Mouse (Mus musculus): ENCODE data around the gene Atp5e. TPM values are rescaled to one million over a fixed set of nuclear protein-coding genes. Genes with fewer than 3 reads are reported as not detected.
A peak's percentile ranks its signal among the peaks of the same experiment; 100 is the strongest.

The Atp5e gene
- polyA plus RNA-seq, 1 experiment from 2014 or later = 761 TPM

DNA sequence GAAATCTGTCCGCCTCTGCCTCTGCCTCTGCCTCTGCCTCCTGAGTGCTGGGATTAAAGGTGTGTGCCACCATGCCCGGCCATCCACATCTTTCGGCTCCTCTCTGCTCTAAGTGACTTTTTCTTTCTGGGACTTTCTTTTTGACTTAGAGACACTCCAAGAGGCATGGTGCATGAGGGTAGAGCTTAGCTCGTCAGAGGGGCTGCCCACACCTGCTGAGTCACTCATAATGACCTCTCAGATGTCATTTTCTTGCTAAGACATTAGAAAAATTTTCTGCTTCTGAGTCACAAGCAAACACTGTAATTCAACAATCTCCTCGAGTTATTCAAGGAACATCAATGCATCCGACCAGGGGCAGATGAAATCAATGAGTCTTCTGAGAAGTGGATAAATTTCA is 18.9 kb downstream of the Atp5e start:
- Histone ChIP-seq H3K36me3 (no peaks in the 10 kb centered on the region), H3K27me3 (no peaks in the 10 kb centered on the region), H3K4me3 (no peak overlapping the region), H3K9ac (no peak overlapping the region), H3K4me2 (no peak overlapping the region), H3K9me3 (no peaks in the 10 kb centered on the region), H3K27ac (no peak overlapping the region), H3K4me1 (peaks cover 20% of the 10 kb centered on the region)
- WGBS = 64% methylated on average over 6 of the region's 6 CpGs
- ATAC-seq (ENCODE audit: borderline replicate concordance, extremely low read depth, low FRiP score, low TSS enrichment) = no peak

DNA sequence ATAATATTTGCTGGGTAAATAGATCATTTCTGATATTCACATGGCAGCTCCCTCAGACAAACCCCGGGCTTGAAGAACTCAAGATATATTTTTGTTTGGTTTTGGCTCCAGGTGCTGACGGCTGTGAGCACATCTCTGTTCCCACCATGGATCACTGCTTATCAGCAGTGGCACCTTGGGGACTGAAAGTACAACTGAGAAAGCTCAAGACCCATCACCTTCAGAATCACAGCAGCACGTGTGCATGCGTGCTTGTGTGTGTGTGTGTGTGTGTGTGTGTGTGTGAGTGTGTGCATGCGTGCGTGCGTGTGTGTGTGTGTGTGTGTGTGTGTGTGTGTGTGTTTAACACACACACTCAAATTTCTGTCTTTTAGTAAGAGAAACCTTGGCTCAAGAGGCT is 19.5 kb downstream of the Atp5e start:
- Histone ChIP-seq H3K4me3 (no peak overlapping the region), H3K27me3 (no peaks in the 10 kb centered on the region), H3K27ac (no peak overlapping the region), H3K4me2 (no peak overlapping the region), H3K9ac (no peak overlapping the region), H3K36me3 (no peaks in the 10 kb centered on the region), H3K9me3 (no peaks in the 10 kb centered on the region), H3K4me1 (peaks cover 20% of the 10 kb centered on the region)
- ATAC-seq (ENCODE audit: borderline replicate concordance, extremely low read depth, low FRiP score, low TSS enrichment) = no peak
- WGBS = 67% methylated on average over 7 of the region's 7 CpGs

DNA sequence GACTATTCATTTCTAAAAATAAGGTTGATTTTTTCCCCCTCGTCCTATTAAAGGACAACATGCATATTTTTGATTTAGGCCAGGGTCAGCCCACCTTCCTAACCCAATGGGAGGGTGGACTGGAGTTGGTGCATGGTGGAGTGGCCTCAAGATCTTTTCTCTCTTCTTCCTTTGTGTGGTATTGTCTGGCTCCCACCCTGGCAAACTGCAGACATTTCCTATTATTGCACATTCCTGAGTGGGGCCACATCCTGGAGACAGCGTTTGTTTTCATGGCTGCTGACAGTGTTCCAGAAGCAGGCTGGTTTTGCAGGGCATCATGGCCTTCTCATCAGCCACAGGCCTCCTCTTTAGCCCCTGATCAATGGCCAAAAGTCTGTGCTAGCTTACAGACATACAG is 20.9 kb downstream of the Atp5e start:
- no peaks in the 10 kb centered on the region for H3K27me3 ChIP-seq
- no peak for ATAC-seq (ENCODE audit: borderline replicate concordance, extremely low read depth, low FRiP score, low TSS enrichment)
- H3K36me3 ChIP-seq = no peaks in the 10 kb centered on the region
- no peak overlapping the region for H3K9ac ChIP-seq
- WGBS = 20% methylated on average over 2 of the region's 2 CpGs
- no peak overlapping the region for H3K4me3 ChIP-seq
- H3K4me2 ChIP-seq = no peak overlapping the region
- H3K4me1 ChIP-seq = peaks cover 29% of the 10 kb centered on the region
- no peaks in the 10 kb centered on the region for H3K9me3 ChIP-seq
- H3K27ac ChIP-seq = peak overlapping the region; percentile 82

DNA sequence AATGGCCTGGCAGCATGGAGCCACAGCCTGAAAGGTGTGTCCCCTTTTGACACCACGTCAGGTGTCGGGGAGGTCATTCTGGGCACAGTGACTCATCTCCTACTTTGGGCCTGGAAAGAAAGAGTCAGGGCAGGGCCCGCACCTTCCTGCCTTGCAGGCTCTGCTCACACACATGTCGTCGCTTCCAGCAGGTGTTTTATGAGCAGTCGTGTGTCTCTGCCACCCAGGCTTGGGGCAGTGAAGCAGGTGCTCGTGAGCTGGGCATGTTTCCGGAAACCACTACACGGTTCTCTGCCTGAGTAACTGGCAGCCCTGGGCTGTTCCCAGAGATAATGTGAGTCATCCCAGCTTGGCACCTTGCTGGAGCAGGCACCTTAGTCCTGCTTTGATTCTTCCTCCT is 21.4 kb downstream of the Atp5e start:
- no peak overlapping the region for H3K4me2 ChIP-seq
- H3K27me3 ChIP-seq = no peaks in the 10 kb centered on the region
- H3K9me3 ChIP-seq = no peaks in the 10 kb centered on the region
- no peaks in the 10 kb centered on the region for H3K36me3 ChIP-seq
- H3K9ac ChIP-seq = no peak overlapping the region
- peaks cover 35% of the 10 kb centered on the region for H3K4me1 ChIP-seq
- 45% methylated on average over 9 of the region's 9 CpGs for WGBS
- ATAC-seq (ENCODE audit: borderline replicate concordance, extremely low read depth, low FRiP score, low TSS enrichment) = no peak
- H3K4me3 ChIP-seq = no peak overlapping the region
- H3K27ac ChIP-seq = peak overlapping the region; percentile 82

DNA sequence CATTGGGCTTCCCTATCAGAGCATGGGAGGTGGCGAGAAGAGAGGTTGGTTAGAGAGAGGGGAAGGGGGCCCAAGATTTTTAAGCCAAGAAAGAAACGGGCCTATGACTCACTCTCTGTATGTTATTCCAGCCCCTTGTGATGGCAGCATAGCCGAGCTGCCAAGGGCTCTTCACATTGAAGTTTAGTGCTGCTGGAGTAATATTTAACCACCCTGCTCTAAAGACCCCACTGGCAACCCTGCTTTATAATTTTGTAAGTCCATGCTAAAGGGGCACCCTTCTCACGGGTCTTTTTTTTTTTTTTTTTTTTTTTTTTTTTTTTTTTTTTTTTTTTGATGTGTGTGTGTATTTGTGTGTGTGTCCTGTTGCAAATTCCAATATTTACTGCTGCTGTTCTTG is 22.0 kb downstream of the Atp5e start:
- WGBS = 49% methylated on average over 4 of the region's 4 CpGs
- peak overlapping the region; percentile 82 for H3K27ac ChIP-seq

DNA sequence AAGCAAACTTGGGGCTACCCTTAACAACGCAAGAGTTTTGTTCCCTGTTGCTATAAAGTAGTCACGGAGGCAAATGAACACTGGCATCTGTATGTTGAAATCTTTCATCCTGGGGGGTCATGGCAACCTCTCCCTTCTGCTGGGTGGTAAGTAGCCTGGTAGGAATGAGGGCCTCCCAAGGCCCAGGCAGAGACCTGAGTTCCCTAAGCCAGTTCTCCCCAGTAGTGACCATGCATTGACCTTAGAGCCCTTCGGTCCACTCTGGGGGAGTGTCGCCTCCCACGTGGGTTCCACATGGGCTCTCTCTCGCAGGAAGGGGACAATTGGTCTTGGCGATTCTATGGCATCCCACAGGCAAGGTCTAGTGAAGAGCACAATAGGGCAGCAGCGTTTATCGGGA is 23.9 kb downstream of the Atp5e start:
- no peak overlapping the region for H3K9ac ChIP-seq
- 0 out of 2 replicates have a peak, but pooled peaks cover 3% of the 10 kb centered on the region for H3K36me3 ChIP-seq
- H3K27ac ChIP-seq = no peak overlapping the region
- H3K27me3 ChIP-seq = no peaks in the 10 kb centered on the region
- ATAC-seq (ENCODE audit: borderline replicate concordance, extremely low read depth, low FRiP score, low TSS enrichment) = no peak
- no peak overlapping the region for H3K4me2 ChIP-seq
- H3K9me3 ChIP-seq = no peaks in the 10 kb centered on the region
- WGBS = 83% methylated on average over 9 of the region's 9 CpGs
- H3K4me3 ChIP-seq = no peak overlapping the region
- peaks cover 34% of the 10 kb centered on the region for H3K4me1 ChIP-seq

More for the DNA sequence above, 22.0 kb downstream of the Atp5e start:
- peak; percentile 33; the same call in 1 of the 2 replicates for ATAC-seq (ENCODE audit: borderline replicate concordance, extremely low read depth, low FRiP score, low TSS enrichment)
- Histone ChIP-seq H3K27me3 (no peaks in the 10 kb centered on the region), H3K4me1 (peaks cover 38% of the 10 kb centered on the region), H3K9me3 (no peaks in the 10 kb centered on the region), H3K4me2 (no peak overlapping the region), H3K4me3 (no peak overlapping the region), H3K36me3 (no peaks in the 10 kb centered on the region), H3K9ac (no peak overlapping the region)

DNA sequence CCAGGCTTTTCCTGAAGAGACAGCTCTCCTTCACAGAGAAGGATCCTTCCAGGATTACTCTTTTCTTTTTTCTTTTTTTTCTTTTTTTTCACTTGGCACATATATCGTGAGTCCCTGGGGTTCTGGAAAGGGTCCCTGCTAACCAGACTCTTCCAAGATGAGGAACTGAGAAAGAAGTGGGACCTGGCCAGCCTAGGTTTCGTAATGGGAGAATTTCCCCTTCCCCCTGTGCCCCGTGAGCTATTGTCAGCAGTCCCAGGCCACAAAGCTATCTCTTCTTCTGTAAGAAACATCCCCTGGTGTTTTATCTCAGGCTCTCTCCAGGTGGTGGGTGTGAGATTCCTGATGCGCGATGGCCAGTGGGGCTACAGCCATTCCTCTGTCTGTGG is 24.5 kb downstream of the Atp5e start:
- Histone ChIP-seq H3K36me3 (0 out of 2 replicates have a peak, but pooled peaks cover 3% of the 10 kb centered on the region), H3K27me3 (no peaks in the 10 kb centered on the region), H3K9me3 (no peaks in the 10 kb centered on the region), H3K27ac (0 out of 2 replicates have a peak overlapping the region, but pooled peaks have one; percentile 6), H3K4me3 (peak overlapping the region; percentile 64), H3K9ac (no peak overlapping the region), H3K4me1 (peaks cover 34% of the 10 kb centered on the region), H3K4me2 (peak overlapping the region; percentile 80)
- no peak for ATAC-seq (ENCODE audit: borderline replicate concordance, extremely low read depth, low FRiP score, low TSS enrichment)
- WGBS = 61% methylated on average over 5 of the region's 5 CpGs

DNA sequence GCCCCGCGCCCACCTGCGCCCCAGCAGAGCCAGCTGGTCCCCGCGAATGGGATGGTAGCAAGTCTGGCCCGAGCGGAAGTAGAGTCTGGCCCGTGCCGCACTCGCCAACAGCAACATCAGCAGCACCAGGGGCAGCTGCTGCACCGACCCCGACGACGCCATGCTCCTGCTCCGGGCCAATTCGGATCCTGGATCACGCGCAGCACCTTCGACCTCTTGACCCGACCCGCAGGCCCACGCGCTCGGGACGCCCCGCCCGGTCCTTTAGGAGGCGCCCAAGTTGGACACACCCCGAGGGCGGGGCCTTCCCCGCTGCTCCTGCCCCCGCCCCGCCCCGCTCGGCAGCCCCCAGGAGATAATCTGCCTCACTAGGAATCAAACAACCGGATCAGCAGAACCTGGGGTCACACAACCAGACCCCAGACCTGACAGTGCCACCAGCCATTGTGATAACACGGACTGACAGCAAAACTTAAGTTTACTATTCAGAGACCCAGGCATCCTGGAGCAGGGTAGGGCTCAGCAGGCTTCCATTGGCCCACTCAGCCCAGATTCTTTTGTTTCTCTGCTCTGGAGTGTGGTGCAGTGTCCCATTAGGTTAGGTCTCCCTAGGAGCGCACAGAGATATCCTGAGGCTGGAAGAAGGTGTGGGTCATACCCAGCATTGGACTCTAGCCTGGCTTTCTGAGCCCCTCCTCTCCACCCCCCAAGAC is 25.0 kb downstream of the Atp5e start, which contains the start of gene Ctsz:
Gene Ctsz, minus strand, starts transcription at position 303 of the 713 bp plus-strand sequence.
- Histone ChIP-seq H3K9me3 (no peaks in the 10 kb centered on the region), H3K9ac (peak within 1 kb of the TSS; percentile 53), H3K36me3 (0 out of 2 replicates have a peak, but pooled peaks cover 3% of the 10 kb centered on the region), H3K27me3 (no peaks in the 10 kb centered on the region), H3K4me1 (peaks cover 34% of the 10 kb centered on the region), H3K4me2 (peak within 1 kb of the TSS; percentile 80), H3K27ac (peak within 1 kb of the TSS; percentile 24; the same call in 1 of the 2 replicates), H3K4me3 (peak within 1 kb of the TSS; percentile 64)
- peak; percentile 76 for ATAC-seq (ENCODE audit: borderline replicate concordance, extremely low read depth, low FRiP score, low TSS enrichment)
- under 1% methylated on average over 38 of the region's 38 CpGs for WGBS

DNA sequence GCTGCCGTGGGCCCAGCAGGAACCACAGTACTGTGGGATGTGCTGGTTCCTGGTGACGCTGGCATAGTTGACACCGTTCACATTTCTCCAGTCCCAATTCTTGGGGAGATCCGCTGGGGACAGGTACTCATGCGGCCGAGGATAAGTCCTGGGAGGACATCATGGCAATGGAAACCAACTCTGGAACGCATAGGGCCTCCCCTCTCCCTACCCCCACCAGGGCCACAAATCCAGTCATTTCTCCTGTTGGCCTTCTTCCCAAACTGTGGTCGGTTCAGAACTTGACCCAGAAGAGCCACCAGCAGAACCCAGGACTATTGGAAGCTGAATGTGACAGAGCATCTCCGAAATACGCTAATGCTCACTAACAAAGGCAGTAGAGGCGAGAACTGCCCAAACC is 25.7 kb downstream of the Atp5e start:
- Histone ChIP-seq H3K4me2 (peak overlapping the region; percentile 80), H3K9me3 (no peaks in the 10 kb centered on the region), H3K4me3 (peak overlapping the region; percentile 64), H3K27ac (0 out of 2 replicates have a peak overlapping the region, but pooled peaks have one; percentile 24), H3K27me3 (no peaks in the 10 kb centered on the region), H3K36me3 (0 out of 2 replicates have a peak, but pooled peaks cover 6% of the 10 kb centered on the region), H3K9ac (peak overlapping the region; percentile 53), H3K4me1 (peaks cover 29% of the 10 kb centered on the region)
- ATAC-seq (ENCODE audit: borderline replicate concordance, extremely low read depth, low FRiP score, low TSS enrichment) = no peak
- WGBS = 62% methylated on average over 11 of the region's 11 CpGs

DNA sequence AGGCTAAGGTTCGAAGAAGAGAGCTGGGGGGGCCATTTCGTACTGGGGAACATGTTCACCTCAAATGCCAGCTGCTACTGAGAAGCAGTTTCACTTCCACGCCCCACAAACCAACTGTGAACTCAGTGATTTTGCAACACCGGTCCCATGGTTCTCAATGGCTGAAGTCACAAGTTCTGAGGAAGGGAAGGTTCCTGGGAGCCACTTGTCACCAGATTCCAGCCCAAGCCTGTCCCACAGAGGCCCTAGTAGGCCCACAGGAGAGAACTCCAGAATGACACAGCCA is 26.3 kb downstream of the Atp5e start:
- H3K9me3 ChIP-seq = no peaks in the 10 kb centered on the region
- peak overlapping the region; percentile 64 for H3K4me3 ChIP-seq
- no peaks in the 10 kb centered on the region for H3K27me3 ChIP-seq
- H3K36me3 ChIP-seq = peaks cover 9% of the 10 kb centered on the region; the same call in 1 of the 2 replicates
- ATAC-seq (ENCODE audit: borderline replicate concordance, extremely low read depth, low FRiP score, low TSS enrichment) = no peak
- 0 out of 2 replicates have a peak overlapping the region, but pooled peaks have one; percentile 24 for H3K27ac ChIP-seq
- H3K9ac ChIP-seq = no peak overlapping the region
- peak overlapping the region; percentile 80 for H3K4me2 ChIP-seq
- H3K4me1 ChIP-seq = peaks cover 25% of the 10 kb centered on the region
- 85% methylated on average over 4 of the region's 4 CpGs for WGBS

DNA sequence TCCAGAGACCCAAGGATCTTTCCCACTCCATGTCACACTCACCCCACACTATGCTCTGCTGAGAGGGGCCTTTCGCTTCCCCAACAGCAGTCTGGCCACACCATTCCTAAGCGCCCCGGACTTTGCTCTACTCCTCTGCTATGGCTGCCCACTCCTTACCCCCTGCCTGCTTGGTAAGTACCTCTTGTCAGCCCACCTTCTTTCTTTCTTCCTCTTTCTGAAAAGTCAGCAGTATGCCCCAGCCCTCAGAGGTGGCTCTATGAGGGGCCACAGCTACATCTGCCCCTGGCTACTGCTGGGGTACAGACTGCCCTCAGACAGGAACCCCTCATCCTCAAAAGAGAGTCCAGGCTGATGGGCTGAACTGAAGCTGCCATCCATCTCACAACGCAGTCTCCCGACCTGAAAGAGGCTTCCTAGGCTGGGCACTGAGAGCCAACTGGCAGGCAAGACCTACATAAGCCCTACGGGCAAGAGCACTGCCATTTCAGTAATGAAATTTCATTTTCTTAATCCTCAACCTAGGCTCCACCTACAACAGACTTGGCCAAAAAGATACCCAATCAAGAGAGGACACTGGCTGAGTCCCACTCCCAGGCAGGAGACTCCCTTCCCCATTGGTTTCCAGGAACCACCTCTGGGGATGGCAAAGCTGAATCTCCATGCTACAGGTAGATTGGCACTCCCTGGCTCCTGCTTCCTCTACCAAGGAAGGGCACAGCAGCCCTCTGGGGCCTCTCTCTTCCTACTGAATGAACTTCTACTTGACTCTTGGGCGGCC is 26.8 kb downstream of the Atp5e start:
- no peak for ATAC-seq (ENCODE audit: borderline replicate concordance, extremely low read depth, low FRiP score, low TSS enrichment)
- H3K4me3 ChIP-seq = peak overlapping the region; percentile 64; the same call in 1 of the 2 replicates

More for the DNA sequence above, 26.8 kb downstream of the Atp5e start:
- Histone ChIP-seq H3K9me3 (no peaks in the 10 kb centered on the region), H3K4me1 (peaks cover 25% of the 10 kb centered on the region), H3K27me3 (no peaks in the 10 kb centered on the region), H3K27ac (no peak overlapping the region), H3K36me3 (peaks cover 13% of the 10 kb centered on the region; the same call in 1 of the 2 replicates), H3K9ac (no peak overlapping the region), H3K4me2 (peak overlapping the region; percentile 80)
- 93% methylated on average over 7 of the region's 7 CpGs for WGBS

All from lung, embryonic 15.5 days (tissue).